Mouse (Mus musculus) activated CD4-positive, CD25-positive, alpha-beta regulatory T cell (primary cell): ENCODE data around the gene Fmn2. TPM values are rescaled to one million over a fixed set of nuclear protein-coding genes. Genes with fewer than 3 reads are reported as not detected.

ENCODE experiments used
- polyA plus RNA-seq, 2 experiments: library from polyadenylated mRNA; unstranded; fragments of 100-300 nt; shearing (Covaris generic); gene quantifications; one replicate each; pipeline ENCODE4 v1.2.1; 2017

The Fmn2 gene
- not detected for polyA plus RNA-seq

GRCm38 (mm10) chr1:174501661-174502030 is at the start of gene Fmn2:
TSS of gene Fmn2 (plus strand) at chr1:174501825.

Other genes starting within 250 kb of the Fmn2 start
- not detected for gene Olfr419, start 249.8 kb upstream of the Fmn2 start, polyA plus RNA-seq
- gene Mptx1, start 171.3 kb upstream of the Fmn2 start, polyA plus RNA-seq, result under 1 TPM in 1 of 2 experiments, not detected in 1; 0.74 TPM
- not detected for gene Olfr417, start 136.7 kb upstream of the Fmn2 start, polyA plus RNA-seq
- gene Olfr248, start 110.8 kb upstream of the Fmn2 start, polyA plus RNA-seq, result not detected
- not detected for gene Olfr414, start 77.8 kb upstream of the Fmn2 start, polyA plus RNA-seq
- not detected for gene Olfr220, start 59.7 kb upstream of the Fmn2 start, polyA plus RNA-seq